Mouse (Mus musculus) MEL (cell line): ENCODE results near the gene Smarca1. TPM values are rescaled to one million over a fixed set of nuclear protein-coding genes. Genes with fewer than 3 reads are reported as not detected.

Experiments
- DNase-seq: peaks from one replicate; pipeline ENCODE4 v3.0.0; 2011; ENCODE audit warnings: low read depth, low spot score
- H3K27ac ChIP-seq: 2 replicates; pipeline ENCODE4 v1.5.1; 2012; ENCODE audit warnings: low read depth, mild to moderate bottlenecking, control low read depth, low read length, moderate library complexity; ENCODE audit not compliant: control insufficient read depth
- H3K27me3 ChIP-seq, 2 experiments: fragments of 150-350 bp in 1 of 2; sonication (generic) in 1 of 2; 2 replicates each; pipeline ENCODE4 v1.6.1; 2012; ENCODE audit warnings: low read length in 2 of 2, mild to moderate bottlenecking in 2 of 2, improper control_type of control experiment in 1 of 2, moderate library complexity in 1 of 2; ENCODE audit not compliant: insufficient read depth in 2 of 2, control insufficient read depth in 1 of 2
- H3K36me3 ChIP-seq, 2 experiments: 2 replicates each; pipeline ENCODE4 v1.6.1; 2012 to 2014; ENCODE audit warnings: low read length in 2 of 2, improper control_type of control experiment in 1 of 2, inconsistent platforms in 1 of 2, mild to moderate bottlenecking in 1 of 2; ENCODE audit not compliant: insufficient read depth in 2 of 2, control insufficient read depth in 1 of 2
- H3K4me1 ChIP-seq, 2 experiments: fragments of 150-350 bp in 1 of 2; sonication (generic) in 1 of 2; 2 replicates each; pipeline ENCODE4 v1.6.1; 2012; ENCODE audit warnings: low read length in 2 of 2, improper control_type of control experiment in 1 of 2, mild to moderate bottlenecking in 1 of 2; ENCODE audit not compliant: insufficient read depth in 2 of 2, control insufficient read depth in 1 of 2
- H3K4me3 ChIP-seq, 2 experiments: fragments of 150-350 bp in 1 of 2; sonication (generic) in 1 of 2; 2 replicates each; pipeline ENCODE4 v1.5.1; 2012; ENCODE audit warnings: low read depth in 2 of 2, low read length in 2 of 2, mild to moderate bottlenecking in 2 of 2, moderate library complexity in 2 of 2, control low read depth in 1 of 2, improper control_type of control experiment in 1 of 2; ENCODE audit not compliant: control insufficient read depth in 1 of 2, insufficient read depth in 1 of 2
- H3K79me2 ChIP-seq: 2 replicates; pipeline ENCODE4 v1.6.1; 2012; ENCODE audit warnings: mild to moderate bottlenecking, low read length, moderate library complexity; ENCODE audit not compliant: control insufficient read depth, poor library complexity, insufficient read depth
- H3K9ac ChIP-seq: 2 replicates; pipeline ENCODE4 v1.6.1; 2012; ENCODE audit warnings: low read depth, mild to moderate bottlenecking, control low read depth, low read length, moderate library complexity; ENCODE audit not compliant: control insufficient read depth, poor library complexity, severe bottlenecking
- H3K9me3 ChIP-seq: fragments of 150-350 bp; sonication (generic); replicated peaks from 2 replicates; pipeline ENCODE4 v1.6.1; 2012; ENCODE audit warnings: mild to moderate bottlenecking, low read length, improper control_type of control experiment, moderate library complexity; ENCODE audit not compliant: insufficient read depth
- CHD1 ChIP-seq: IDR thresholded peaks from 2 replicates; pipeline ENCODE4 v1.6.1; 2012; ENCODE audit warnings: low read depth, mild to moderate bottlenecking, inconsistent platforms, low read length, improper control_type of control experiment
- CTCF ChIP-seq, 3 experiments: IDR thresholded peaks in 2 of 3; conservative IDR thresholded peaks in 1 of 3; 2 replicates each; pipeline ENCODE4 v1.5.1; 2011 to 2012; ENCODE audit warnings: low read length in 3 of 3, low read depth in 2 of 3, mild to moderate bottlenecking in 2 of 3, improper control_type of control experiment in 1 of 3, inconsistent platforms in 1 of 3, mixed read lengths in 1 of 3, moderate library complexity in 1 of 3; ENCODE audit not compliant: control insufficient read depth in 1 of 3, insufficient read depth in 1 of 3, poor library complexity in 1 of 3, severe bottlenecking in 1 of 3
- E2F4 ChIP-seq: IDR thresholded peaks from 2 replicates; pipeline ENCODE4 v1.6.1; 2011; ENCODE audit warnings: low read depth, low read length, improper control_type of control experiment, borderline replicate concordance
- EP300 ChIP-seq, 2 experiments: IDR thresholded peaks; 2 replicates each; pipeline ENCODE4 v1.6.1; 2011; ENCODE audit warnings: improper control_type of control experiment in 2 of 2, low read length in 2 of 2, low read depth in 1 of 2, mild to moderate bottlenecking in 1 of 2
- ETS1 ChIP-seq: IDR thresholded peaks from 2 replicates; pipeline ENCODE4 v1.6.1; 2012; ENCODE audit warnings: low read depth, mild to moderate bottlenecking, inconsistent platforms, low read length, improper control_type of control experiment, moderate library complexity
- GABPA ChIP-seq: IDR thresholded peaks from 2 replicates; pipeline ENCODE4 v1.6.1; 2012; ENCODE audit warnings: low read depth, mild to moderate bottlenecking, inconsistent platforms, low read length, improper control_type of control experiment, moderate library complexity
- GATA1 ChIP-seq: IDR thresholded peaks from 2 replicates; pipeline ENCODE4 v1.6.1; 2011; ENCODE audit warnings: low read depth, low read length, improper control_type of control experiment
- HCFC1 ChIP-seq: IDR thresholded peaks from 2 replicates; pipeline ENCODE4 v1.6.1; 2012; ENCODE audit warnings: low read depth, mild to moderate bottlenecking, inconsistent platforms, low read length, improper control_type of control experiment, moderate library complexity
- JUND ChIP-seq: IDR thresholded peaks from 2 replicates; pipeline ENCODE4 v1.6.1; 2011; ENCODE audit warnings: low read depth, mild to moderate bottlenecking, improper control_type of control experiment, low read length
- KAT2A ChIP-seq: conservative IDR thresholded peaks from 2 replicates; pipeline ENCODE4 v1.6.1; 2012; ENCODE audit warnings: low read depth, low read length, improper control_type of control experiment, inconsistent platforms
- MAZ ChIP-seq: IDR thresholded peaks from 2 replicates; pipeline ENCODE4 v1.6.1; 2012; ENCODE audit warnings: low read depth, mild to moderate bottlenecking, inconsistent platforms, low read length, improper control_type of control experiment
- MEF2A ChIP-seq: IDR thresholded peaks from 2 replicates; pipeline ENCODE4 v1.6.1; 2014; ENCODE audit warnings: low read depth, mild to moderate bottlenecking, inconsistent platforms, low read length, improper control_type of control experiment; ENCODE audit not compliant: poor library complexity, insufficient replicate concordance, severe bottlenecking; ENCODE audit errors: extremely low read depth
- MXI1 ChIP-seq: IDR thresholded peaks from 2 replicates; pipeline ENCODE4 v1.6.1; 2011; ENCODE audit warnings: mild to moderate bottlenecking, low read depth, low read length, improper control_type of control experiment
- MYB ChIP-seq: IDR thresholded peaks from 2 replicates; pipeline ENCODE4 v1.6.1; 2011; ENCODE audit warnings: mild to moderate bottlenecking, low read depth, low read length, improper control_type of control experiment
- MYC ChIP-seq: IDR thresholded peaks from 2 replicates; pipeline ENCODE4 v1.6.1; 2011; ENCODE audit warnings: low read depth, mild to moderate bottlenecking, low read length, improper control_type of control experiment, moderate library complexity
- NELFE ChIP-seq: IDR thresholded peaks from 2 replicates; pipeline ENCODE4 v1.6.1; 2011; ENCODE audit warnings: low read depth, low read length, improper control_type of control experiment
- NRF1 ChIP-seq: IDR thresholded peaks from 2 replicates; pipeline ENCODE4 v1.6.1; 2014; ENCODE audit warnings: low read depth, mild to moderate bottlenecking, inconsistent platforms, low read length, improper control_type of control experiment, moderate library complexity; ENCODE audit not compliant: poor library complexity, insufficient read depth, severe bottlenecking
- POLR2A ChIP-seq, 2 experiments: IDR thresholded peaks; 2 replicates each; pipeline ENCODE4 v1.6.1; 2011 to 2012; ENCODE audit warnings: low read length in 2 of 2, mild to moderate bottlenecking in 2 of 2, control low read depth in 1 of 2, improper control_type of control experiment in 1 of 2, low read depth in 1 of 2, moderate library complexity in 1 of 2; ENCODE audit not compliant: control insufficient read depth in 1 of 2, insufficient read depth in 1 of 2, poor library complexity in 1 of 2
- RAD21 ChIP-seq: IDR thresholded peaks from 2 replicates; pipeline ENCODE4 v1.6.1; 2011; ENCODE audit warnings: mild to moderate bottlenecking, low read depth, low read length, improper control_type of control experiment
- SIN3A ChIP-seq: IDR thresholded peaks from 2 replicates; pipeline ENCODE4 v1.6.1; 2012; ENCODE audit warnings: low read length, improper control_type of control experiment, inconsistent platforms
- SMC3 ChIP-seq: IDR thresholded peaks from 2 replicates; pipeline ENCODE4 v1.6.1; 2011; ENCODE audit warnings: low read depth, low read length, improper control_type of control experiment
- TAL1 ChIP-seq: IDR thresholded peaks from 2 replicates; pipeline ENCODE4 v1.6.1; 2012; ENCODE audit warnings: mild to moderate bottlenecking, inconsistent platforms, low read length, moderate library complexity, mixed read lengths
- TBP ChIP-seq: IDR thresholded peaks from 2 replicates; pipeline ENCODE4 v1.8.0; 2011; ENCODE audit warnings: low read depth, low read length, improper control_type of control experiment
- UBTF ChIP-seq: IDR thresholded peaks from 2 replicates; pipeline ENCODE4 v1.6.1; 2012; ENCODE audit warnings: low read depth, mild to moderate bottlenecking, inconsistent platforms, low read length, improper control_type of control experiment, moderate library complexity, borderline replicate concordance; ENCODE audit not compliant: insufficient read depth
- USF1 ChIP-seq: IDR thresholded peaks from 2 replicates; pipeline ENCODE4 v1.6.1; 2014; ENCODE audit warnings: low read depth, mild to moderate bottlenecking, inconsistent platforms, low read length, improper control_type of control experiment, moderate library complexity
- USF2 ChIP-seq, 2 experiments: IDR thresholded peaks; 2 replicates each; pipeline ENCODE4 v1.6.1; 2011 to 2012; ENCODE audit warnings: improper control_type of control experiment in 2 of 2, low read length in 2 of 2, borderline replicate concordance in 1 of 2, inconsistent platforms in 1 of 2, low read depth in 1 of 2, mild to moderate bottlenecking in 1 of 2; ENCODE audit not compliant: insufficient read depth in 1 of 2
- ZMIZ1 ChIP-seq: IDR thresholded peaks from 2 replicates; pipeline ENCODE4 v1.6.1; 2012; ENCODE audit warnings: low read depth, mild to moderate bottlenecking, inconsistent platforms, low read length, improper control_type of control experiment, moderate library complexity
- polyA plus RNA-seq, 2 experiments: library from polyadenylated mRNA; stranded (reverse) in 1 of 2; unstranded in 1 of 2; fragments of >175 nt in 1 of 2; fragments of >200 nt in 1 of 2; gene quantifications; 2 replicates each; pipeline versions ENCODE4 v1.2.1 to v1.2.4; 2012; ENCODE audit warnings: low replicate concordance in 2 of 2, low read depth in 1 of 2; ENCODE audit not compliant: insufficient read length in 2 of 2, insufficient read depth in 1 of 2, missing spikeins in 1 of 2
- total RNA-seq: library from RNA; depleted of rRNA; stranded (reverse); fragments of 300-350 nt; gene quantifications from 2 replicates; pipeline ENCODE4 v1.2.3, GENCODE M21; 2012

The Smarca1 gene
- total and polyA plus RNA-seq, 3 experiments = not detected

GRCm38 (mm10) chrX:47913543-47913938, 20.8 kb upstream of the Smarca1 start:
- peak overlapping the region; percentile 31; the same call in 1 of the 2 replicates for H3K9ac ChIP-seq
- no peaks in the 10 kb centered on the region for H3K27me3 ChIP-seq
- peaks cover 3 to 8% of the 10 kb centered on the region in 2 experiments; a peak in 2 of 4 replicates for H3K4me1 ChIP-seq
- TF ChIP-seq MXI1 = 0 out of 2 replicates have a peak, but pooled peaks have one; percentile 4
- TF ChIP-seq NRF1 = no peak
- 0 out of 2 replicates have a peak, but pooled peaks have one; percentile 15 for TF ChIP-seq SIN3A
- TF ChIP-seq ZMIZ1 = 0 out of 2 replicates have a peak, but pooled peaks have one; percentile 5
- no peak for TF ChIP-seq MAZ
- peak; percentile 82 for TF ChIP-seq ETS1
- no peak for TF ChIP-seq RAD21
- TF ChIP-seq CHD1 = no peak
- peak overlapping the region; percentile 64 for H3K27ac ChIP-seq
- DNase-seq = no peak
- peaks cover 0 to 12% of the 10 kb centered on the region in 2 experiments; a peak in 2 of 4 replicates for H3K36me3 ChIP-seq
- H3K9me3 ChIP-seq = no peaks in the 10 kb centered on the region
- H3K79me2 ChIP-seq = no peaks in the 10 kb centered on the region; the same call in none of the 2 replicates
- H3K4me3 ChIP-seq = peak overlapping the region; percentile 54 to 70

GRCm38 (mm10) chrX:47912904-47913542, 20.2 kb upstream of the Smarca1 start:
- H3K4me1 ChIP-seq = peaks cover 3 to 8% of the 10 kb centered on the region in 2 experiments; a peak in 2 of 4 replicates
- peak; percentile 84 for DNase-seq
- no peaks in the 10 kb centered on the region for H3K27me3 ChIP-seq
- H3K36me3 ChIP-seq = peaks cover 0 to 12% of the 10 kb centered on the region in 2 experiments; a peak in 2 of 4 replicates
- no peaks in the 10 kb centered on the region for H3K9me3 ChIP-seq
- H3K79me2 ChIP-seq = no peaks in the 10 kb centered on the region; the same call in none of the 2 replicates
- peak overlapping the region; percentile 85 for H3K9ac ChIP-seq
- peak overlapping the region; percentile 54 to 93 for H3K4me3 ChIP-seq
- H3K27ac ChIP-seq = peak overlapping the region; percentile 64
- peak; percentile 40; the same call in 1 of the 2 replicates for TF ChIP-seq MYB
- TF ChIP-seq TBP = no peak
- peak; percentile 72 for TF ChIP-seq SIN3A
- TF ChIP-seq EP300 (IDR thresholded peaks at IDR 0.05; ENCODE audit: low read depth in 1 of 2, low read length in 2 of 2) = peak; percentile 73 to 78
- peak; percentile 35; the same call in 1 of the 2 replicates for TF ChIP-seq TAL1
- no peak for TF ChIP-seq GABPA
- no peak for TF ChIP-seq ETS1
- TF ChIP-seq CTCF (IDR thresholded peaks at IDR 0.05 in 2 of 3, conservative IDR thresholded peaks at IDR 0.05 in 1 of 3; ENCODE audit: control insufficient read depth in 1 of 3, insufficient read depth in 1 of 3, low read depth in 2 of 3, low read length in 3 of 3, poor library complexity in 1 of 3, severe bottlenecking in 1 of 3) = no peak
- peak; percentile 18; the same call in 1 of the 2 replicates for TF ChIP-seq MXI1
- TF ChIP-seq GATA1 = peak; percentile 63
- peak; percentile 24; the same call in 1 of the 2 replicates for TF ChIP-seq NELFE
- TF ChIP-seq USF1 = no peak
- TF ChIP-seq HCFC1 = peak; percentile 19; the same call in 1 of the 2 replicates
- no peak for TF ChIP-seq KAT2A
- TF ChIP-seq MYC = no peak
- TF ChIP-seq JUND = no peak
- no peak for TF ChIP-seq RAD21
- no peak for TF ChIP-seq UBTF
- TF ChIP-seq MEF2A = no peak
- no peak for TF ChIP-seq E2F4
- 0 out of 2 replicates have a peak, but pooled peaks have one; percentile 7 for TF ChIP-seq ZMIZ1
- no peak for TF ChIP-seq SMC3
- TF ChIP-seq USF2 (IDR thresholded peaks at IDR 0.05; ENCODE audit: borderline replicate concordance in 1 of 2, insufficient read depth in 1 of 2, low read depth in 1 of 2, low read length in 2 of 2) = no peak
- no peak for TF ChIP-seq POLR2A (IDR thresholded peaks at IDR 0.05; ENCODE audit: control insufficient read depth in 1 of 2, insufficient read depth in 1 of 2, low read depth in 1 of 2, low read length in 2 of 2, poor library complexity in 1 of 2)
- TF ChIP-seq CHD1 = no peak; the same call in 1 of the 2 replicates
